Mouse (Mus musculus): ENCODE results near the gene Grm6. TPM values are rescaled to one million over a fixed set of nuclear protein-coding genes. Genes with fewer than 3 reads are reported as not detected.

The Grm6 gene
- polyA plus RNA-seq (2014; fragmentation: Nextera tagmentation; extraction: Ambion mirVana): 0.05 and 0.13 TPM in 2 replicates

DNA sequence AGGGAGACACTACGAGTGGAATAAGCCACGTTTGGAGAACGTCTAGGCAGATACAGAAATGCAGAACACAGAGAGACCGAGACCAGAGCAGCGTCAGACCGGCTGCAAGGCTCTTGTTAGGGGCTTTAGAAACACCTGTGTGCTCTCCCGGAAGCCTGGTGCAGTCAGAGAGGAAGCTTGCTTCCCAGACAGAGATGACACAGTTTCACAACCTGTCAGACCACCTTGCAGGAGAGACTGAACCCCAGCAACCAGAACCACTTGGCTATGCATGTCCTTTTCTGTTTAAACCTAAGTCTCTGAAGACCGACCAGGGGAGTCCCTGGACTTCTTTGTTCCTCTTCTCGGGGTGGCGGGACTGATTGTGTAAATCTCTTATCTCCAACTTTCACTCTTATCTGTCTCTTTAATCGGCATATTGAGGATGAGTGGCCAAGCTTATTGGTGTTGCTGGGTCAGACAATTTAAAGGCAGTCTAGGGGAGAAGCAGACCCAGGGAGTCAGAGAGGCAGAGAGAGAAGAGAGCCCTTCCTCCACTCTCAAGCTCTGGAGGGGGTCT lies at the start of gene Grm6:
Grm6 (plus strand) TSS at position 509 of the 559 bp plus-strand sequence.
- Histone ChIP-seq H3K9me3 (ENCODE audit: control insufficient read depth, low read length) (peaks cover 3% of the 10 kb centered on the region; the same call in 1 of the 2 replicates), H3K27ac (replicated peaks; ENCODE audit: low read depth, low read length) (no peak within 1 kb of the TSS), H3K4me1 (ENCODE audit: control insufficient read depth, insufficient read depth, low read length) (peaks cover 6% of the 10 kb centered on the region; the same call in 1 of the 2 replicates), H3K4me3 (ENCODE audit: low read depth, low read length) (peak within 1 kb of the TSS; percentile 43), H3K36me3 (ENCODE audit: control insufficient read depth, insufficient read depth, low read length) (no peaks in the 10 kb centered on the region), H3K4me2 (ENCODE audit: low read depth, low read length) (peak within 1 kb of the TSS; percentile 83), H3K9ac (ENCODE audit: low read depth, low read length) (peak within 1 kb of the TSS; percentile 44), H3K27me3 (replicated peaks; ENCODE audit: control insufficient read depth, insufficient read depth, low read length) (peaks cover 55% of the 10 kb centered on the region)
- no peak for ATAC-seq (ENCODE audit: low read depth)
- peak; percentile 5 for DNase-seq (ENCODE audit: low spot score)
- 5% methylated on average over 11 of the region's 11 CpGs for WGBS

DNA sequence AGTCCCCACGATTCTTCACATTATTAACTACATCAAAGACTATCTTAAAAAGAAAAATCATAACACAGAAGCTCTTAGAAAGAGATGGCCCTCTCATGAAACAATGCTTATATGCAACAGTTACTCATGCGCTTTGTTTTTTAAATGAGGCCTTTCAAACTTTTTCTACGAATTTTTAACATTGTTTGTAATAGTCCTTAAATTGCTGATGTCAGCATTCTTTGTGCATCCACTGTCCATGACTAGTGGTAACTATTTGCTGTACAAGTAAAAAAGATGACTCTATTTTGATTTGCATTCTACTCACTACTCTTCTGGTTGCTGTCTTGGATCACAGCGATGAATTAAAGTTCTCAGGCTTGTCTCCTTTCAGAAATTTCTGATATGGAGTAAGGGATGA lies 36.3 kb upstream of the Grm6 start:
- Histone ChIP-seq H3K9me3 (ENCODE audit: control insufficient read depth, low read length) (peaks cover 85% of the 10 kb centered on the region), H3K27me3 (replicated peaks; ENCODE audit: control insufficient read depth, insufficient read depth, low read length) (no peaks in the 10 kb centered on the region), H3K27ac (replicated peaks; ENCODE audit: low read depth, low read length) (no peak overlapping the region), H3K36me3 (ENCODE audit: control insufficient read depth, insufficient read depth, low read length) (peaks cover 99% of the 10 kb centered on the region), H3K4me2 (ENCODE audit: low read depth, low read length) (no peak overlapping the region), H3K9ac (ENCODE audit: low read depth, low read length) (no peak overlapping the region), H3K4me1 (ENCODE audit: control insufficient read depth, insufficient read depth, low read length) (no peaks in the 10 kb centered on the region), H3K4me3 (ENCODE audit: low read depth, low read length) (no peak overlapping the region)
- 99% methylated on average over 4 of the region's 4 CpGs for WGBS
- DNase-seq (ENCODE audit: low spot score) (no peak), ATAC-seq (ENCODE audit: low read depth) (no peak)

DNA sequence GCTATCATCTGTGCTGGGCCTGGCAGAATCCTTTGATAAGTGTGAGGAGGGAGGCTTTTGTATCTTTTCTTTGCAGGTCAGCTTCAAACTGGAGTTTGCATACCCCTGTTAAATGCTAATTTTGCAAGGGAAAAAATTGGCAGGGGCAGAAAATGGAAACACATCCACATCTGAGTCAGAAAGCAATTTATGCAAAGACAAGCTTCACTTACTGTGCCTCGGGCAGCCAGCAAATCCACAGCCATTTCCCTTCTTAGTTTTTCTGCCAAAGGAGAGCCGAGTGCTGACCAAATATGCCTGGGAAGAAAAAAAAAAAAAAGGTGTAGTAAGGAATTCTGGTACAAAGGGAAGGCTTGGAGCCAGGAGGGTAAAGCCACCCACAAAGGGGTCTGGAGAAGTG lies 24.3 kb upstream of the Grm6 start:
- H3K27me3 ChIP-seq (replicated peaks; ENCODE audit: control insufficient read depth, insufficient read depth, low read length): no peaks in the 10 kb centered on the region
- H3K4me3 ChIP-seq (ENCODE audit: low read depth, low read length): peak overlapping the region; percentile 85
- no peaks in the 10 kb centered on the region for H3K9me3 ChIP-seq (ENCODE audit: control insufficient read depth, low read length)
- H3K4me1 ChIP-seq (ENCODE audit: control insufficient read depth, insufficient read depth, low read length): peaks cover 7% of the 10 kb centered on the region; the same call in 1 of the 2 replicates
- H3K27ac ChIP-seq (replicated peaks; ENCODE audit: low read depth, low read length): peak overlapping the region; percentile 81
- peak overlapping the region; percentile 89 for H3K9ac ChIP-seq (ENCODE audit: low read depth, low read length)
- WGBS: 38% methylated on average over 2 of the region's 2 CpGs
- H3K36me3 ChIP-seq (ENCODE audit: control insufficient read depth, insufficient read depth, low read length): peaks cover 42% of the 10 kb centered on the region
- no peak for ATAC-seq (ENCODE audit: low read depth)
- peak; percentile 37 for DNase-seq (ENCODE audit: low spot score)
- H3K4me2 ChIP-seq (ENCODE audit: low read depth, low read length): peak overlapping the region; percentile 78

DNA sequence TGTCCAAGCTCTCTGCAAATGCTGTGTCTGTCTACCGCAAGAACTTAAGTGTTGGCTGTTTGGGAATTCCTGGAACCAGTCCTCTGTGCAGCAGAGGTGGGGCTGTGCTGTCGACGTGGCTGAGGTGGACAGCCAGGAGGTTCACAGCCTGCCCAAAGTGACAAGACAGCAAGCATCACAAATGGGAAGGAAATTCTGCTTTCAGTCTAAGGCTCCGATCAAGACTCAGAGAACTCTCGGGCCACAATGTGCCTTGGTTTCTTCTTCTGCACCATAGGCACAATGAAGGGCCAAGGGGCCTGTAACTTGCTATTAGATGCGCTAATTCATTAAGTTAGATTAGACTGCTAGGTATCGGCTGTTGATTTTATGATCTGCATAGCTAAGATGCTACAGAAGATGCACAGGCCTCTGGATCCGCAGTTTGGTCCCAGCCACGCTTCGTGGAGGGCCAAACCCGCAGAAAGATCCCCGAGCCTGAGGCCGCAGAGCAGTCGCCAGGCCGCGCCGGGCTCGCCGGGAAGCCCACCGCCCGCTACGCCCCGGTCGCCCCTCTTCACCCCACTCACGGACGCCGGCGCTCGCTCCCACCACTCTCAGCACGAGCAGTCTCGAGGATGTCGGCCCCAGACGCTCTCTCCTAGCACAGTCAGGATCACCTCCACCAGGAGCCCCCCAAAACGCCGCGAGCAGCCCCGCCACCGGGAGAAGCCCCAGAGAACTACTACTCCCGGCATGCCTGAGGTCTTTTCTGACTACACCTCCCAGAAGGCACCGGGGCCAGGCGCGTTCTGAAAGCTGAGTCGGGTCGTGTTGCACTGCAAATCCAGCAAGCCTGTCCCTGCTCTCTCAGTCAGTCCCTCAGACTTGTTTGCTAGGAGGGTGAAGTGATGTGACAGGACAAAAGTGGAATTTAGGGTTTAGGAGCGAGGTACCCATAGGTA lies 23.2 kb upstream of the Grm6 start, which contains the start of gene Zfp354c:
Zfp354c (minus strand) TSS at position 715 of the 944 bp plus-strand sequence.
- ATAC-seq (ENCODE audit: low read depth): peak; percentile 98
- H3K9ac ChIP-seq (ENCODE audit: low read depth, low read length): peak within 1 kb of the TSS; percentile 89
- H3K4me3 ChIP-seq (ENCODE audit: low read depth, low read length): peak within 1 kb of the TSS; percentile 85
- peaks cover 7% of the 10 kb centered on the region; the same call in 1 of the 2 replicates for H3K4me1 ChIP-seq (ENCODE audit: control insufficient read depth, insufficient read depth, low read length)
- 1% methylated on average over 37 of the region's 45 CpGs for WGBS
- peaks cover 32% of the 10 kb centered on the region for H3K36me3 ChIP-seq (ENCODE audit: control insufficient read depth, insufficient read depth, low read length)
- H3K4me2 ChIP-seq (ENCODE audit: low read depth, low read length): peak within 1 kb of the TSS; percentile 78
- H3K27ac ChIP-seq (replicated peaks; ENCODE audit: low read depth, low read length): peak within 1 kb of the TSS; percentile 81
- no peaks in the 10 kb centered on the region for H3K27me3 ChIP-seq (replicated peaks; ENCODE audit: control insufficient read depth, insufficient read depth, low read length)
- DNase-seq (ENCODE audit: low spot score): peak; percentile 96
- H3K9me3 ChIP-seq (ENCODE audit: control insufficient read depth, low read length): no peaks in the 10 kb centered on the region

DNA sequence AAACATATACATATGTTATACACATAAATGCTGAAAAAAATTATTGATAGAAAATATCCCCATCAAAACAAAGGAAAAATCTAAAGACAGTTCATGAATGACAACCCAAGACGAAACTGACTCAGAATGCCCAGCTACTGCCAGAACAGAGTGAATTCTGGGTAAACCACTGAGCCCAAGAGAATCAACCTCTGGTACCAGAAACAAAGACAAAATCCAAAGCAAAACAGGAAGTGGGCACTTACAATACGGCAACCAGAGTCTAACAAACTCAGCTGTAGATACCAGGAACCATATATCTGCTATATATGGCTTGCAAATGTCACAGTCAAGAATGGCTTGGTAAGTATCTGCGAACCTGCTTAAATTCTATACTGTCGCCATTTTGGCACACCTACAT lies 14.8 kb upstream of the Grm6 start:
- Histone ChIP-seq H3K4me3 (ENCODE audit: low read depth, low read length) (no peak overlapping the region), H3K9ac (ENCODE audit: low read depth, low read length) (no peak overlapping the region), H3K4me2 (ENCODE audit: low read depth, low read length) (no peak overlapping the region), H3K9me3 (ENCODE audit: control insufficient read depth, low read length) (peaks cover 12% of the 10 kb centered on the region), H3K27ac (replicated peaks; ENCODE audit: low read depth, low read length) (no peak overlapping the region), H3K4me1 (ENCODE audit: control insufficient read depth, insufficient read depth, low read length) (peaks cover 5% of the 10 kb centered on the region), H3K27me3 (replicated peaks; ENCODE audit: control insufficient read depth, insufficient read depth, low read length) (no peaks in the 10 kb centered on the region), H3K36me3 (ENCODE audit: control insufficient read depth, insufficient read depth, low read length) (peaks cover 9% of the 10 kb centered on the region; the same call in 1 of the 2 replicates)
- ATAC-seq (ENCODE audit: low read depth): no peak
- 81% methylated on average over 4 of the region's 4 CpGs for WGBS
- no peak for DNase-seq (ENCODE audit: low spot score)

DNA sequence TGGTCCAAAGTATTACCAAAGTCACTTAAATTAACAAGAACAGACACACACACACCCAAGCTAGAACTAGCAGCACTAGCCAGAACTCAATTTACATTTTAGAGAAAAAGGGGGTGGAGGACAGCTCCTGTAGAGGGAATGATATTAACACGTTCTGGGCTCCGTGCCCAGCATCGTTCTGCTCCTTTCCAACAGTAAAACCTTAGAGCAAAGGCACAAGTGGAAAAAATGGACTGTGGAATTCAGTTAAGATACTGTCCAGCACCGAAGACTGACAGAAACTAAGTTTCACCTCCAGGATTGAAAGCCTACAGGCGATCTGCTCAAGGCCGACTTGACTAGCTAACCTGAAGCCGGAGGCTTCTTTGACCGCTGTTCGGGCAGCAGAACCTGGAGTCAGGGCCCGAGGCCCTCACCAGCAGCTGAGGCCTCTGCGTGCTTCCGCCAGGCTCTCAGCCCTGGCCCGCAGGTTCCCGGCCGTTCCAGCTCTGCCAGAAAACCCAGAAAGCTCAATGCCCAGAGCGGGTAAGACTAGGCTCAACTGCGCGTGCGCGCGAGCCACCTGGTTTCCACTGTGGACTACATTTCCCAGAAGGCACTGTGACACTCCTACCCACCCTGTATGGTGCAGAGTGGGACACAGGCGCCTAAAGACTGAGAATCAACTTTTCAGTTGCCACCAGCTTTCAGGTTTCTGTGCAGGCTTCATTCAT lies 9.3 kb upstream of the Grm6 start, which contains the start of gene Zfp879:
Zfp879 (minus strand) TSS at position 530 of the 713 bp plus-strand sequence.
- H3K36me3 ChIP-seq (ENCODE audit: control insufficient read depth, insufficient read depth, low read length): no peaks in the 10 kb centered on the region
- H3K27me3 ChIP-seq (replicated peaks; ENCODE audit: control insufficient read depth, insufficient read depth, low read length): no peaks in the 10 kb centered on the region
- peaks cover 11% of the 10 kb centered on the region for H3K4me1 ChIP-seq (ENCODE audit: control insufficient read depth, insufficient read depth, low read length)
- peak within 1 kb of the TSS; percentile 67 for H3K4me2 ChIP-seq (ENCODE audit: low read depth, low read length)
- peak within 1 kb of the TSS; percentile 93 for H3K27ac ChIP-seq (replicated peaks; ENCODE audit: low read depth, low read length)
- H3K9ac ChIP-seq (ENCODE audit: low read depth, low read length): peak within 1 kb of the TSS; percentile 71
- ATAC-seq (ENCODE audit: low read depth) (peak; percentile 98), DNase-seq (ENCODE audit: low spot score) (peak; percentile 96)
- H3K4me3 ChIP-seq (ENCODE audit: low read depth, low read length): peak within 1 kb of the TSS; percentile 44
- no peaks in the 10 kb centered on the region for H3K9me3 ChIP-seq (ENCODE audit: control insufficient read depth, low read length)
- WGBS: 13% methylated on average over 22 of the region's 22 CpGs

DNA sequence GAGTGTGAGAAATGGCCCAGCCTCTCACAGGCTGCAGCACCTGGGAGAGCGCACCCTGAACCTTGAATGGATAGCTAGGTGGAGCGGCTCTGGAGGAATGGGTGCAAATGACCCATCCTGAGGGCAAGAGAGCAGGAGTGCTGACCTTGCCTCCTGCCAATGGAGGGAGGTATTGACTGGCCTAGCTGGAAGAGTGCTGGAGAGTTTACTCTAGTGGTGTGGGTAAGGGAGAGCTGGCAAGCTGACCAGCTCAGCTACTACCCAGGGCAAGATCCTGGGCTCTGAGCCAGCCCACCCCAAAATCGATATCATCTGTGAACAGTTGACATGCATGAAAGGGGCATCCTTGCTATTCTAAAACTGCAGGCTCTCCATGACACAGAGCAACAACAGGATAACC lies 4.5 kb upstream of the Grm6 start:
- H3K27ac ChIP-seq (replicated peaks; ENCODE audit: low read depth, low read length): no peak overlapping the region
- peaks cover 4% of the 10 kb centered on the region; the same call in 1 of the 2 replicates for H3K4me1 ChIP-seq (ENCODE audit: control insufficient read depth, insufficient read depth, low read length)
- ATAC-seq (ENCODE audit: low read depth) (no peak), DNase-seq (ENCODE audit: low spot score) (no peak)
- no peak overlapping the region for H3K4me3 ChIP-seq (ENCODE audit: low read depth, low read length)
- no peaks in the 10 kb centered on the region for H3K36me3 ChIP-seq (ENCODE audit: control insufficient read depth, insufficient read depth, low read length)
- H3K9me3 ChIP-seq (ENCODE audit: control insufficient read depth, low read length): peaks cover 3% of the 10 kb centered on the region; the same call in 1 of the 2 replicates
- no peak overlapping the region for H3K9ac ChIP-seq (ENCODE audit: low read depth, low read length)
- WGBS: 85% methylated on average over 3 of the region's 3 CpGs
- H3K4me2 ChIP-seq (ENCODE audit: low read depth, low read length): no peak overlapping the region
- peaks cover 30% of the 10 kb centered on the region for H3K27me3 ChIP-seq (replicated peaks; ENCODE audit: control insufficient read depth, insufficient read depth, low read length)

DNA sequence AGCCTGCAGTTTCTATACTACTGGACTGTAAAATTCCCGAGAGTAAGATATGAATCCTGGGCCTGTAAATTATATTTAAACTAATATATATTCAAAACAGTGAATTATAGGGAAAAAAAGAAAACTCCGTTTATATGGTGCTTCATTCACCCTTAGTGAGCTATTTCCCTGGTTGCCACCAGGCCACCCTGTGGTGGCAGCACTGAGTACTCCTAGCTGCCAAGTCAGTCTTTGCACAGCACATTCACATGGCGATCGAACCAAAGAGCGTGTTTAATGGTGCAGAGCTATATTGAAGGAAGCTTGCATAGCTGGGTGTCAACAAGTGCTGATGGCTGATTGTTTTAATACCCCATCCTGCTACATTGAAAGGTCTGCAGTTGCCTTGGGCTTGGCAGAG lies 3.4 kb upstream of the Grm6 start:
- H3K4me2 ChIP-seq (ENCODE audit: low read depth, low read length): no peak overlapping the region
- H3K27ac ChIP-seq (replicated peaks; ENCODE audit: low read depth, low read length): no peak overlapping the region
- no peaks in the 10 kb centered on the region for H3K36me3 ChIP-seq (ENCODE audit: control insufficient read depth, insufficient read depth, low read length)
- WGBS: 69% methylated on average over 5 of the region's 5 CpGs
- DNase-seq (ENCODE audit: low spot score) (no peak), ATAC-seq (ENCODE audit: low read depth) (no peak)
- H3K9me3 ChIP-seq (ENCODE audit: control insufficient read depth, low read length): peaks cover 3% of the 10 kb centered on the region; the same call in 1 of the 2 replicates
- H3K4me3 ChIP-seq (ENCODE audit: low read depth, low read length): no peak overlapping the region
- peaks cover 41% of the 10 kb centered on the region for H3K27me3 ChIP-seq (replicated peaks; ENCODE audit: control insufficient read depth, insufficient read depth, low read length)
- H3K9ac ChIP-seq (ENCODE audit: low read depth, low read length): no peak overlapping the region
- peaks cover 6% of the 10 kb centered on the region; the same call in 1 of the 2 replicates for H3K4me1 ChIP-seq (ENCODE audit: control insufficient read depth, insufficient read depth, low read length)

Measured in embryonic facial prominence, embryonic 14.5 days (tissue).